Mouse (Mus musculus) frontal cortex, postnatal 36 days (tissue): Measurements from ENCODE around the gene Slc30a3.
"Not testable (repeated sequence)": the region's sequence is repeated elsewhere in the genome, so short reads cannot be mapped to it uniquely, and the experiment has no call there.

ENCODE experiments used
- DNase-seq, 2 experiments: peaks; one replicate each; pipeline ENCODE4 v3.0.0; 2022; ENCODE audit warnings: low spot score in 2 of 2

Slc30a3 gene

DNA sequence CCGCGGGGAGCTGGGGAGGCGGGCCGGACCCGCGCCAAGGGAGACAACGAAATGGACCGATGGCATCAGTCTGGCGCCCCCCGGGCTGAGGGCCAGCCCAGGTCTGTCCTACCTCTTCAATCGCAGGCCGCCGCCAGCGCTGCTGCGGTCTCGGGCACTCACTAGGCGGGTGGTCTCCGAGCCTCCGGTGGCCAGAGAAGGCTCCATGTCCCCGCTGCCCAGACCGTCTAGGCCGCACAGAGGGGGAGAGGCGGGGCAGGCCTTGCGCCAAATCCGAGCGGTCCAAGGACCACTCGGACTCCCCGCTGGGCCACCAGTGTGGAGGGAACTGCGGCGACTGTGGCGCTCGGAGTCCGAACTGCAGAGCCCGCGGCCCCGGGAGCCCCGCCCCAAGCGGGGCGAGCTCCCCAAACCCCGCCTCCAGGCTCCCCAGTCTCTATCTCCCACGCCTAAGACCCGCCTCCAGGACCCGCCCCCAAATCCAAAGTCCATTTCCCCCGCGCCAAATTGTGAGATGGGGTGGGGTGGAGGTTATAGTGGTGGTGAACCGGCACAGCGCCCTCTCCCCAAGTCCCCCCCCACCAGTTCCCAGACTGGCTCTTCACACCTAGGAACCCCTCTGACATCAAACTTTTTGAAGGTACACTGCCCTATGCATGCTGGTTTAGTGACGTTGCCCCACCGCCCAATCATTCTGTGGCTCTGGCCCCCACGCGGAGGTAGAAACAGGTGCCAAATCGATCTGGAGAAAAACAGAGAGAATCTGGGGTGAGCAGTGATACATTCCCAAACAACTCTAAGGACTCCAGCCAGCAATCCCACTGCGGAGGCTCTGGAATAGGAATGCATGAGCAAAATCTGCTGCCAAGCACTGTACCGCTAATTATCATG, 14.6 kb downstream of the Slc30a3 start:
- DNase-seq, result peak; percentile 45 to 56

DNA sequence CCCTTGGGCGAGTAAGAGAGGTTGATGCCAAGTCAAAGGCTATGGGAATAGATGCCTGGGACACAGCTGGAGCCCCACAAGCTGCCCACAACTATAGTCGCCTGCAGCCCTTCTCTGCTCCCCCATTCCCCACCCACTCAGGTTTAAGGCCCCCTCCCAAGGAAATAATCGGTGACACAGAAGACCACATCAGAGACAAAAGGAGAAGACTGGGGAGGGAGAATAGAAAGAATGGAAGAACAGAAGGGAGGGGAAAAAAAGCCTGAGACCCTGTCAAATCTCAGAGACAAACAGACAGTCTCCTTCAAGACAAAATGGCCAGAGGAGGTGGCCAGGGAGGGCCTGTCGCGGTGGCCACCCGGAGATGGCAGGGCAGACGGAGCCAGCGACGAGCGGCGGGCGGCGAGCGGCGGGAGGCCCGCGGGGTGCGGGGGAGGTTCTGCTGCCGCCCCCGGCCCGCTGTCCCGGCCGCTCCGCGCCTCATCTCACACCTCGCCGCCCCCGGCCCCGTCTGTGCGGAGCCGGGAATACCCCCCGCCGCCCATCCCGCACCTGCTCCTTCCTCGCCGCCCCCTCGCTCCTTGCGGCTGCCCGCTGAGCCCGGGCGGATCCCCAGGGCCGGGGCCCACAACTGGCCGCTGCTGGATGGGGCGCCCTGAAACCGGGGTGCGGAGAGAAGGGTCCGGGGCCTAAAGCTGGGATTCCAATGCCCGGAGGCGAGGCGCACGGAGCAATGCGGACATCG, 15.6 kb downstream of the Slc30a3 start:
- peak; percentile 51 to 67 for DNase-seq

DNA sequence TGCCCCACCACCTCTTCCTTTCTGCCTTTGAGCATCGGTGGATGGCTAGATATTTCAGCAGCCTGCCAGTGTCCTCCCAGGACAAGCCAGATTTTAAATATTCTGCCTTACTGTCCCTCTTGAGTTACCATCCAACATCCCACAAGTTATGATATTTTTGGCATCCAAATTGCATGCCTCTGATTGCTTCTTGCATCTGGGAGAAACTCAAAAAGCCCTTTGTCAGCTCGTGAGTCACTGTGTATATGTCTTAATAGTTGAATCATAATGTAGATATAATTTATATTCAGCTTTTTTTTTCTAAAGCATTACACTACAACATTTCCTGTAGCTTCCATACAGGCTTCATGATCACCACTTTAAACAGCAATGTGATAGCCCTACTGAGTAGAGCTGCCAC, 20.9 kb downstream of the Slc30a3 start:
- DNase-seq, result no peak

DNA sequence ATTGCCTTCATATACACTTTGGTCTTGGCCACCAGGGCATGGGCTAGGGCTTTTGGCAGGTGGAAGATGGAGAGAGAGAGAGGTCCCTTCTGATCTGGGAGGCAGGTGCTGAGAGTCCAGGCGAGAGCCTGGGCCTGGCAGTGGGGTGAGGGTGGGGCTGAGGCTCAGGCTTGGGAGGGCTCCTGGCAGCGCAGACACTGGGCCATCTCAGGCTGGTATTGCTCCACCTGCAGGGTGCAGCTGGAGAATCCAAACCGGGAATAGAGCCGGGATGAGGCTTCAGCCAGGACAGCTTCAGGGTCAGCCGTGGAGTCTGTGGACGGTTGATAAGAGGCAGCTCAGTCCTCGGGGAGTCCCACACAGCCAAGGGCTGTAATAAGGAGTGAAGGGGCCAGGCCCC, 21.4 kb downstream of the Slc30a3 start:
- no peak for DNase-seq

DNA sequence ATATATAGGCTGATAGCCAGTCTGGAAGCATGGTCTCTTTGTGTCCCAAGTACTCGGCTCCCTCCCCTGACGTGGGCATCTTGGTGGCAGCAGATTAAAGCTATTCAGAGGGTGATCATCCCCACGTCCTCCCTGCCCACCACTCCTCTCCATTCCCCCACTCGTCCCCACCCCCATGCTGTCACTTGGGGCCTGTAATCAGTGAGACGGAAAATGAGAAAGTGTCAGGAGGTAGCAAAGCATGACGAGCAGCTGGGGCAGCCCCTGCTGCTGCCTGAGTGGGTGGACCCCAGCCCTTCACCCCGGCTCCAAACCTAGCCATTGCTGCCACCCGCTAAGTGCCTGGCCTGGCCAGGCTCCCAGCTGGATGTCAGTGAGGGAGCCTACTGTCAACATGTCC, 24.1 kb downstream of the Slc30a3 start:
- no peak for DNase-seq

DNA sequence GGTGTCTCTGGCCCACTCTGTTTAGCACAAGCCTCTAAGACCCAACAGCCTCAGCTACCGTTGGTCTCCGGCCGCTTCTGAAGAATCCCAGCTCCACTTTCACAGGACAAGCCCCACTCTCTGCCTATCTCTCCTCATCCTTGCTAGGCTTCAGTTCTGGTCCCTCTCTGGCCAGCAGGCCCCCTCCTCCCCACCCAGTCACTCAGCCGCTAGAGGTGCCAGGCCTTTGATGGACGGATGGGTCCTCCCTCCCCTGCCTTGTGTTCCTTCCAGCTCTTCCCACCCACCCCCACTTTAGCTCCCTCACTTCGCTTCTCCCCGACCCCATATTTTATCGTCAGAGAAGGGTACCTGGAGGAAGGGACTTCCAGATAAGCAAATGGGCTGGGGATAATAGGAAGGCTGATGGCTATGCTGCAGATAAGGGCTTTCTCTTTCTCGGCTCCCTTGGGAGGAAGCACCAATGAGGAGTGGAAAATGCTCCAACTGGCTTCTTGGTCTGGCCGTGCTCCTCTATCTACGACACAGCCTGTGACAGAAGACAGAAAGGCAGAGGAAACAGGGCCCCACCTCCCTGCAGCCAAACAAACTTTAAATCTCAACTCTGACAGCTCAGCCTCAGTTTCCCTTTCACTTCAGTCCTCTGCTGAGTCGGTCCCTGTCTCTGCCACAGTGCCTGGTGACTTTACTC, 25.0 kb downstream of the Slc30a3 start:
- DNase-seq, result no peak

DNA sequence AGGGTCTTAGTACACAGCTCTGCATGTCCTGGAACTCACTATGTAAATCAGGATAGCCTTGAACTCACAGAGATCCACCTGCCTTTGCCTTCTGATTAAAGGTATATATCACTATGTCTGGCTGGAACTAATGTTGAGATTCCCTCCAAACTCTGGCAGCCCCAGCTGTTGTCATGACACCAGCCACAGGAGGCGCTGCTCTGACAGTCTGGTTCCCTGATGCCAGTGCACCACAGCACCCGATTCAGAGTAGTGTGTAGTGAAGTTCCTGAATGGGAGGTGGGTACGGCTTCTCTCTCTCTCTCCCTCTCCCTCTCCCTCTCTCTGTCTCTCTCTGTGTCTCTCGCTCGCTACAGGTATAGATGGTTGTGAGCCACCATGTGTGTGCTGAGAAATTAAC, 25.7 kb downstream of the Slc30a3 start:
- DNase-seq, result peak in 1 of 2 experiments; percentile 58

DNA sequence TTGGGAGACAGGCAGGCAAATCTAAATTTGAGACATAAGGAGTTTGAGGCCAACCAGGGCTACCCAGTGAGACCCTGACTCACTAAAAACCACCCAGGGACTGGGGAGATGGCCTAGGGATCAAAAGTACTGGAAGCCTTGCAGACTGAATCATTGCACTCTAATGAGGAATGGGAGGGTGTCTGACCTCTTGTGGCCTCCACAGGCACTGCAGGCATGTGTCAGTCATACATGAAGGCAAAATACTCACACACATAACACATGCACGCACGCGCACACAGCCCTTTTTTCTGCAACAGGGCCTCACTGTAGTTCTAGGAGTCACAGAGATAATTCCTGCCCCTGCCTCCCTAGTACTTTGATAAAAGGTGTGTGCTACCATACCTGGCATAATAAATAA, 26.7 kb downstream of the Slc30a3 start:
- DNase-seq, result peak in 1 of 2 experiments; percentile 46

DNA sequence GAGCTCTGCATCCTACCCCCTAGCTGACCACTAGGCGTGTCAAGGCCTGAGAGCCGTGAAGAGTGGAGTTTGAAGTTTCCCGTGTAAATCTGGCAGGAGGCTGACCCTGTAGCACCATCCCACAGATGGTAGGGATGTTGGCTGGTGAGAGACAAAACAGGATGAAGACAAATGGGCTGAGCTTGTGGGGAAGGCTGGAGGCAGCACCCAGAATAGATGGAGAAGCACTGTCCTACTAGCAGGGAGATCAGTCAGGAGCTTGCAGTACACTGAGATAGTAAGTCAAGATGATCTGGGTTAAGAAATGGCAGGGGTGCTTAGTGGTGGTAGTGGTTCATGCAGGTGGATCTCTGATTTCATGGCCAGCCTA, 27.3 kb downstream of the Slc30a3 start:
- peak in 1 of 2 experiments; percentile 39 for DNase-seq

DNA sequence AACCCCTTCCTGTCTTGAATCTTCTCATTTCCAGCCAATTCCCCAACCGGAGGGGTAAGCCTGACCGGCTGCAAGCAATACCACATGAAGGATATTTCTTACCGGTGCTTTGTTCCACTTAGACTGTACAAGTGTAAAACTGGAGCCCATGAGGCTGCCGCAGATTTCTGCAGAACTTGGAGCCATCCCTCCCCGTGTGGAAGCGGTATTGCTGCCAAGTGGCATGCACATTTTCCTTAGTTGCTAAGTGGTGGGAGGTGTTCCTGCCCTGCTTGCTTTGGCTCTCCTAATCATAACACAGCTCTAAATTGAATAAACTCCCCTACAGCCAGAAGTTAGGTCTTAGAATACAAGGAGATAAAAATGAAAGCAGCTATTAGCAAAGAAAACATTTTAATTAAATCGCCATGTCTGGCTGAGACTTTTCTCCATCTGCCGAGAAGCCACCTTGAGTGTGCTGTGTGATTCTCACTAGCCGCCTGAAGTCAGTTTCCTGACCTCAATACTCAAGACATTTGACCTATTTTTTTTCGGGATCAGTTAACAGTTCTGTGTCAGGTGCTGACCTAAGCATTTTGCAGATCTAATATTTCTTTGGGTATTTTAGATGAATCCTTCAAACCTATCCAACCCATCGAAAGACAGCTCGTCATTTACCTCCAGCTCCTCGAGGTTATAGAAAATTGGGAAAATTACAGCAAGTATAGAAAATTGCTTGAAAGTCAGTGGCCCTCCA, 27.8 kb downstream of the Slc30a3 start:
- peak; percentile 72 to 82 for DNase-seq

DNA sequence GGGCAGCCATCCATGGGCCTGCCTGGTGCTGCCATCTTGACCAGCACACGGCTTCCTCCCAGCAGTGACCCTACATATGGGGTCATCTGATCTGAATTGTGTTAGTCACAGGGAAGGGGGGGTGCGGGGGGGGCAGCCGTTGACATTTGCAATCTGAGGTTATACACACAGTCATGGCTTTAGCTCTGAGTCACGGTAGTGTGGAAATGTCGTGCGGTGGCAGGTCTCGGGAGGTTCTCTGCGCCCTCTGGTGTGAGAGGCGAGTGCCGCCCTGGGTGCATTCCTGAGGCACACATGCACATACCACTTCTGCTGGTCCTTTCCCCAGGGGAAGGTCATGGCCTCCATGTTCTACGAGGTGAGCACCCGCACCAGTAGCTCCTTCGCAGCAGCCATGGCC, 31.7 kb downstream of the Slc30a3 start:
- no peak for DNase-seq

DNA sequence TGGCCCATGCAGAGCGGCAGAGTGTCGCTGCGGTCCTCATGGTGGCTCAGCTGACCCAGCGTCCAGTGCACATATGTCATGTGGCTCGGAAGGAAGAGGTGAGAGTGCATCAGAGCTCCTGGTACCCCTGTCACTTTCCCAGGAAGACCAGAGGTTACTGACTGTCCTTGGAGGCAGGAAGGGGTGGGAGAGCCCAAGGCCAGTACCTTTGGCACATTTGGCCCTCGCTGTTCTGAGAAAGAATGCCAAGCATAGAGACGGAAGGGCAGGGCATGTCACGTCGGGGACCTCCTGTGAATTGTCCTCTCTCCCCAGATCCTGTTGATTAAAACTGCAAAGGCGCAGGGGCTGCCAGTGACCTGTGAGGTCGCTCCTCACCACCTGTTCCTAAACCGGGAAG, 34.9 kb downstream of the Slc30a3 start:
- no peak for DNase-seq

DNA sequence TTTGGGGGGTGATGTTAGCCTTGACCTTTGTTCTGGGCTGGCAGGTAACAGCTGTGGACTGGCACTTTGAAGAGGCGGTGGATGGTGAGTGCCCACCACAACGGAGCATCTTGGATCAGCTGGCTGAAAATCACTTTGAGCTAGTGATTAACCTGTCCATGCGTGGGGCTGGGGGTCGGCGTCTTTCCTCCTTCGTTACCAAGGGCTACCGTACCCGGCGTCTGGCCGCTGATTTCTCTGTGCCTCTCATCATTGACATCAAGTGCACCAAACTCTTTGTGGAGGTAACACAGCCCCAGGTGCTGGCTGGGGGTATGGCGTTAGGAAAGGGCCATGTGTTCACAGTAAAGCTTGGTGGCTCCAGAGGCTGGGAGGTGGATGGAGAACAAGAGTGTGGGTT, 36.2 kb downstream of the Slc30a3 start:
- no peak for DNase-seq

DNA sequence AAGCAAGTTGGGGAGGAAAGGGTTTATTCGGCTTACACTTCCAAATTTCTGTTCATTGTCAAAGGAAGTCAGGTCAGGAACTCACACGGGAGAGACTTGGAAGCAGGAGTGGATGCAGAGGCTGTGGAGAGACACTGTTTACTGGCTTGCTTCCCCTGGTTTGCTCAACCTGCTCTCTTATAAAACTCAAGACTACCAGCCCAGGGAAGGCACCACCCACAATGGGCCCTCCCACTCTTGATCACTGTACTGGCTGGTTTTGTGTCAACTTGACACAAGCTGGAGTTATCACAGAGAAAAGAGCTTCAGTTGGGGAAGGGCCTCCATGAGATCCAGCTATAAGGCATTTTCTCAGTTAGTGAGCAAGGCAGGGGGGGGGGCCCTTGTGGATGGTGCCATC, 37.0 kb downstream of the Slc30a3 start:
- no peak for DNase-seq

DNA sequence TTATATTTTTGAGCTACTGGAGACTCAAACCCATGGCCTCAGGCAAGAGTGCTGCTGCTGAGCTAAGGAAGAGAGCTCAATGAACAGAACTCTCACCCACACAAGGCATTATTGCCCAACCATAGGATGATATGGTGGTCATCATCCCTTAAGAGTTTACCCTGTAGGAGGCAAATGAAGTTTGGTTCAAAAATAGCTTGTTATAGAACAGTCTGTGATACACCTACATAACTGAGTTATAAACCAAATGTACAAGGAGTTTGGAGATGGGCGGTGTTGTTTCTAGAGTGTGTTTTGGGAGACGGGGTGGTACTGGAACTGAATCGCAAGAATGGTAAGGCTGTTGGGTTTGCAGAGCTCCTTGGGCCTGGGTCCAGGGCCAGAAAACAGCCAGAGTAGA, 38.2 kb downstream of the Slc30a3 start:
- no peak for DNase-seq

DNA sequence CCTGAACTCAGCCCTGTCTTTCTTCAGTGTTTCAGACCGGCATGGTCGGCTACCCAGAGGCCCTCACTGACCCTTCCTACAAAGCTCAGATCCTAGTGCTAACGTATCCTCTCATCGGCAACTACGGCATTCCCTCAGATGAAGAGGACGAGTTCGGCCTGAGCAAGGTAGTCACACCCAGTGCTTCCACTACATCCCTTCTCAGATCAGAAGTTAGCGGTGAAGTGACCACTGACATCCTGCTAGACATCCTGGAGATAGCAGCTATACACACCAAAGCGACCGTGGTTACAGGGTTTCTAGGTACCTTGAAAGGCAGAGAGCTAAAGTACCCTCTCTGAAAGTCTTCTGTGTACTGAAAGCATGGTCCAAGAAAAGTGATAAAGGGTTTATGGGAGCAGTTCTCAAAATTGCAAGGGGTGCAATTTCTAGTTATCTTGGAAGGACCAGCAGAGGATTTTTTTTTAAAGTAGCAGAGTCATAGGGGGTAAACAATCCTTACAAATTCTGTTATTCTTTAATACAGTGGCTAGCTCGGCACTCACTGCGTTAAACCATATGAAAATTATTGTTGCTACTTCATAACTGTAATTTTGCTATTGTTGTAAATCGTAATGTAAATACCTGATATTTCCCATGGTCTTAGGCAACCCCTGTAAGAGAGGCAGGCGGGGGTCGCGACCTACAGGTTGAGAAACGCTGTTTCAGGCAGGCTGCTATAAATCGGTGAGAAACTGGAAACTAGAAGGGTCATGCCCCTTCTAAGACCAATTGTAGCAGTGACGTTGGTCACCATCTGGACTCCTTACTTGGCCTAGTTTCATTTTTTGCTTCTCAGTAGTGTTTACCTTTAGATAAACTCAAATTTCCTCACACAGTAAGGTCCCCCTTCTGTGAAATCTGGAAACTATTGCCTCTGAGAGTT, 52.6 kb downstream of the Slc30a3 start:
- DNase-seq, result no peak

DNA sequence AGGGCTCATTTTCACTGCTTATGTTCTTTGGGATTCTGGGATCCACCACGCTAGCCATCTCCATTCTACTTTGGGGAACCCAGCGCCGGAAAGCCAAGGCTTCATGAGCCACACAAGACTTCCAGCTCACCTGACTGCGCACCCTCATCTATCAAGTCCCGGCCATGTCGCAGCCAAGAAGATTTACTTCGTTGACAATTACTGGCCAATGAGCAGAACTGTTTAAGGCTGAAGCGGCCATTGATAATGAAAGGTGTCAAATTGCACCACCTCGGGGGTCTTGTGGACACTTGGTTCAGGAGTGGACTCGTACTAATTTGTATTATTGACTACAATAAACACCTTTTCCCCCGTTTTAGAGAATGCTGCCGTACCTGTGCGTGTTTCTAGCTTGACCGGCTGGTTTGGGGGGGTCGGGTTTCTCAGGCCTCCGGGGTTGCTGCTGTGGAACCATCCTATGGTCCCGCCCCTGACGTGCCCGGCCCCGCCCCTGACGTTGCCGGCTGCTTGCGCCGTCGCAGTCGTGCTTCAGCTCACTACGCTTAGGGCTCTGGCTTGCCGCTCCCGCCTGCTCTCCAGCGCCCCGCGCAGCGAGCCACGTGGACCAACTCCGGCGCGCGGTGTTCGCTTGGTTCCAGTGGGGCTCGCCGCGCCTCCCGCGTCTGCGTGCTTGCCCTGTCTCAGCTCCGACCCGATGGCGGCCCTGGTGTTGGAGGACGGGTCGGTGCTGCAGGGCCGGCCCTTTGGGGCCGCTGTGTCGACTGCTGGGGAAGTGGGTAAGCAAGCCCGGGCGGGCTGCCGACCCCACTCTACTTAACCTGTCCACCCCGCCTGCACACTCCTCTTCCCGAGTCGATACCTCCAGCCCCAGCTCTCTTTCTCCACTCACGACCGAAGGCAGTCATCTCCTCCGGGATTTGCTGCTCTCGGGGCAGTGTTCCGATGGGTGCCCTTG, 53.5 kb downstream of the Slc30a3 start, which contains the start of gene Cad:
TSS of gene Cad (plus strand) at position 520 of the 955 bp plus-strand sequence.
- peak; percentile 94 to 95 for DNase-seq

DNA sequence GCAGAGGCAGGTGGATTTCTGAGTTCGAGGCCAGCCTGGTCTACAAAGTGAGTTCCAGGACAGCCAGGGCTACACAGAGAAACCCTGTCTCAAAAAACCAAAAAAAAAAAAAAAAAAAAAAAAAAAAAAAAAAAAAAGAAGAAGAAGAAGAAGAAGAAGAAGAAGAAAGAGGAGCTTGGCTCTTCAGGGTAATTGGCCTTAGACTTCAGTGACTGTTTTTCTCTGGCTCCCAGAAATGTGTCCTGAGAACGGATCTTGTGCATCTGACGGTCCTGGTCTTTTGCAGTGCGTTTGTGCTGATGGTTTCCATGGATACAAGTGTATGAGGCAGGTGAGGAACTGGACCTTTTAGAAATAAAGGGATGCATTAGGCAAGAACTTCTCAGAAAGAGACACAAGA, 54.3 kb downstream of the Slc30a3 start:
- DNase-seq, result not testable (repeated sequence)

DNA sequence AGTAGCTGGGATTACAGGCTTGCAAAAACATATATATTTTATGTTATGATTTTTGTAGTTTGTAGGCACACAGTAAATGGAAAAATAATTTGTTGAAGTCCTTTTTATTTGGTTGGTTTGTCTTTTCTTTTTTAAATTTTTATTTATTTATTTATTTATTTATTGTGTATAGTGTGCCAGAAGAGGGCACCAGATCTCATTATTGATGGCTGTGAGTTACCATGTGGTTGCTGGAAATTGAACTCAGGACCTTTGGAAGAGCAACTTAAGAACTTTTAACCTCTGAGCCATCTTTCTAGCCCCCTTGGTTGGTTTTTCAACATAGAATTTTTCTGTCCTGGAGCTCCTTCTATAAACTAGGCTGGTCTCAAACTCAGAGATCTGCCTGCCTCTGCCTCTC, 57.6 kb downstream of the Slc30a3 start:
- no peak for DNase-seq
